Mouse (Mus musculus) midbrain, embryonic 14.5 days (tissue): ENCODE measurements around the gene Cyp2t4. TPM values are rescaled to one million over a fixed set of nuclear protein-coding genes. Genes with fewer than 3 reads are reported as not detected.
A peak's percentile ranks its signal among the peaks of the same experiment; 100 is the strongest.

ENCODE experiments used
- ATAC-seq: fragments of 200-750 bp; cut with Nextera tagmentation; 2 replicates; pipeline ENCODE4 v1.8.0; 2017; ENCODE audit warnings: moderate number of reproducible peaks, moderate library complexity; ENCODE audit not compliant: low FRiP score, low TSS enrichment
- DNase-seq: peaks from one replicate; pipeline ENCODE4 v3.0.0-alpha.2; 2015
- H3K27ac ChIP-seq: fragments of 300-500 bp; sonication (generic); replicated peaks from 2 replicates; pipeline ENCODE4 v1.5.1; 2014; ENCODE audit warnings: mild to moderate bottlenecking, low read depth, low read length, moderate library complexity
- H3K27me3 ChIP-seq: fragments of 300-500 bp; sonication (generic); 2 replicates; pipeline ENCODE4 v1.6.1; 2014; ENCODE audit warnings: low read length, control low read depth, mixed read lengths; ENCODE audit not compliant: control insufficient read depth, insufficient read depth
- H3K36me3 ChIP-seq: fragments of 300-500 bp; sonication (generic); 2 replicates; pipeline ENCODE4 v1.6.1; 2014; ENCODE audit warnings: low read length, control low read depth; ENCODE audit not compliant: control insufficient read depth, insufficient read depth
- H3K4me1 ChIP-seq: fragments of 300-500 bp; sonication (generic); 2 replicates; pipeline ENCODE4 v1.6.1; 2014; ENCODE audit warnings: mild to moderate bottlenecking, antibody characterized with exemption, low read length, control low read depth; ENCODE audit not compliant: control insufficient read depth, insufficient read depth
- H3K4me2 ChIP-seq: fragments of 300-500 bp; sonication (generic); 2 replicates; pipeline ENCODE4 v1.6.1; 2014; ENCODE audit warnings: mild to moderate bottlenecking, low read length, moderate library complexity
- H3K4me3 ChIP-seq: fragments of 300-500 bp; sonication (generic); replicated peaks from 2 replicates; pipeline ENCODE4 v1.5.1; 2014; ENCODE audit warnings: low read depth, low read length
- H3K9ac ChIP-seq: fragments of 300-500 bp; sonication (generic); replicated peaks from 2 replicates; pipeline ENCODE4 v1.6.1; 2014; ENCODE audit warnings: mild to moderate bottlenecking, low read length, moderate library complexity
- H3K9me3 ChIP-seq: fragments of 300-500 bp; sonication (generic); 2 replicates; pipeline ENCODE4 v1.6.1; 2016; ENCODE audit warnings: low read length, control low read depth, mixed read lengths; ENCODE audit not compliant: control insufficient read depth
- WGBS: fragments of 180-500 bp; shearing (Covaris S2); extraction: QIAGEN DNeasy Blood & Tissue Kit; methylation state at CpG from one replicate; pipeline ENCODE4 v1.1.7; 2014; 5-methylcytosine and 5-hydroxymethylcytosine counted together
- polyA plus RNA-seq: library from polyadenylated mRNA; unstranded; fragments of >200 nt; fragmentation: Nextera tagmentation; extraction: Ambion mirVana; gene quantifications from 2 replicates; pipeline ENCODE4 v1.2.1, GENCODE M21; 2014

Cyp2t4 gene
- polyA plus RNA-seq, 1 experiment from 2014 or later, result 0.18 TPM

DNA sequence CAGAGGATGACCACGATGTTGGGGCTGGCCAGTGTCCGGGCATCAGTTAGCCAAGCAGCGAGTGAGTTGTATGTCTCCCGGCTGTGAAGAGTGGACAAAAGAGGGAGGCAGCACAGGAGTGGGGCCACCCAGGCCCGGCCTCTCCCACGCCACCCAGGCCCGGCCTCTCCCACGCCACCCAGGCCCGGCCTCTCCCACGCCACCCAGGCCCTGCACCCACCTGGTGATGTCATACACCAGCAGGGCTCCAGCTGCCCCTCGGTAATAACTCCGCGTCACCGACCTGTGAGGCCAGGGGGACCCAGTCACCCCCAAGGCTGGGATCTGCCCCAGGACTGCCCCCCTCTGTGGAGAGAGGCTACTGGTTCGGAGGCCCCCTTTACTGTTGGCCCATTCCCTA, 21.0 kb downstream of the Cyp2t4 start:
- Histone ChIP-seq H3K27ac (no peak overlapping the region), H3K4me3 (no peak overlapping the region), H3K36me3 (peaks cover 45% of the 10 kb centered on the region), H3K9ac (no peak overlapping the region), H3K9me3 (no peaks in the 10 kb centered on the region), H3K27me3 (no peaks in the 10 kb centered on the region), H3K4me2 (no peak overlapping the region), H3K4me1 (peaks cover 7% of the 10 kb centered on the region)
- DNase-seq (no peak), ATAC-seq (no peak)
- WGBS, result 93% methylated on average over 15 of the region's 15 CpGs

DNA sequence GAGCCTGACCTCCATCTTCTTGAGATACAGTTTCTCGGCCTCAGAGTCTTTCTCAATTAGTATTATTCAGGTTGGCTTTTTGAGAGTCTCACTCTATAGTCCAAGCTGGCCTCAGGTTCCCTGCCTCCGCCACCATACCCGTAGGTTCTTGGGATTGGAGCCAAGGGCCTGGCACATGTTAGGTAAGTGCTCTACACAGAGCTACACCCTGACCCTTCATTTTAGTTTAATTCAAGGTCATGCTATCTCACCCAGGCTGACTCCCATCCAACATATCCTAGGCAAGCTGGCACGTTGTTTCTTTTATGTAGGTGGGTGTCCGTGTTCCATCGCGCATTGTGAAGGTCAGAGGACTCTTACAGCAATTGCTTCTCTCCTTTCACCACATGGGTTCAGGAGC, 21.4 kb downstream of the Cyp2t4 start:
- no peak for ATAC-seq
- H3K27me3 ChIP-seq, result no peaks in the 10 kb centered on the region
- H3K4me2 ChIP-seq, result no peak overlapping the region
- H3K4me3 ChIP-seq, result no peak overlapping the region
- DNase-seq, result no peak
- no peak overlapping the region for H3K27ac ChIP-seq
- no peak overlapping the region for H3K9ac ChIP-seq
- WGBS, result 94% methylated on average over 7 of the region's 7 CpGs
- no peaks in the 10 kb centered on the region for H3K9me3 ChIP-seq
- H3K36me3 ChIP-seq, result peaks cover 45% of the 10 kb centered on the region
- H3K4me1 ChIP-seq, result peaks cover 11% of the 10 kb centered on the region

DNA sequence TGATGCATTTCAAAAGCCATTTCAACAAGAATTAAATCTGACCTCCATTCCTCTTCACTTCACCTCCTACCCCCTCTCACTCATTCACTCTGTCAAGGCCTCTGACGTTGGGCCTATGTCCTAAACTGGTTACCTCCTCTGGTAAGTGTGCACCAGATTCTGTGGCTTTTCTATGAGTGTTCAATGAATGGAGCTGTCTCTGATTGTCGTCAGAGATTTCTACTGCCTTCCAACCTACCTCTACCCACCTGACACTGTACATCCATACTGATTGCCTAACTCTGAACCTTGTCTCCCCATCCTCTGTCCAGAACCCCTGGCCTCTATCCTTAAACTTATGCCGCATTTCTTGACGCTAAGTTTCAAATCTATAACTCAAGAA, 24.4 kb downstream of the Cyp2t4 start:
- 21% methylated on average over 4 of the region's 4 CpGs for WGBS

DNA sequence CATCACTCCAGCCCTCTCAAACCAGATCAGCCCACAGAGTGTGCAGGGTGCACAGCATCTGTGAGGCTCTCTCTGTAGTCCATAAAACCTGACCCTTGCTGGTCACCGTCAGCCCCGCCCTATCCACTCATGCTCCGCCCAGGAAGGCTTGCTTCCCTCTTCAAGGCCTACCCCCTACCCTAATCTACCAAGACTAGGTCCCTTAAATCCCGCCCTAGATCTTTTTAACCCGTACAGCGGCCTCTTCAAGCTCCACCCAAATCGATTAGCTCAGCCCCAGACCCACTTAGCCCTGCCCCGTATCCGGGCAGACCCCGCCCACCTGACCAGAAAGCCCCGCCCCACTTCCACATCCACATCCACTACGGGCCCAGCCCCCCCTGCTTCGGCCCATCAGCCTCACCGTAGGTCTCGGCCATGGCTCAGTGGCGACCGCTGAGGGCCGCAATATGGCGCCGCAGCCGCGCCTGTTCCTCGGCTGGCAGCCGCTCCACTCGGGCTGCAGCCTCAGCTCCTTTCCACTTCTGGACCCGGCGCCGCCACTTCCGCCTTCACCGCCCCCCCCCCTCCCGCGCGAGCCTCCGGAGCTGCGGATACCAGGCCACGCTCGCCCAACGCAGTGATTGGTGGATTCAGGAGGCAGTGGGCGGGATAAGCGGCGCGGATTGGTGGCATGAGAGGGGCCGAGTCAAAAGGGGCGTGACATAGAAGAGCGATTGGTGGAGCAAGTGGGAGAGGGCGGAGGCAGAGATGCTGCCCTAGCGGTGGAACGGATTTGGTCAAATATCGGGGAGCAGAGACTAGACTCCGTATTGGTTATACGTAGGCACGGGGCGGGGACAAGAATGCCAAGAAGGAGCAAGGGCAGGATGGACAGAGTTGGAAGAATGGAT, 25.1 kb downstream of the Cyp2t4 start, which contains the start of gene Rab4b:
Gene Rab4b (minus strand): TSS at position 573 of the 893 bp plus-strand sequence.
- H3K9me3 ChIP-seq, result no peaks in the 10 kb centered on the region
- peak within 1 kb of the TSS; percentile 58 for H3K4me3 ChIP-seq
- ATAC-seq (peak; percentile 99), DNase-seq (peak; percentile 99)
- WGBS, result under 1% methylated on average over 53 of the region's 53 CpGs
- H3K9ac ChIP-seq, result peak within 1 kb of the TSS; percentile 47
- H3K4me1 ChIP-seq, result peaks cover 14% of the 10 kb centered on the region
- H3K27me3 ChIP-seq, result no peaks in the 10 kb centered on the region
- peaks cover 19% of the 10 kb centered on the region for H3K36me3 ChIP-seq
- H3K4me2 ChIP-seq, result peak within 1 kb of the TSS; percentile 57
- H3K27ac ChIP-seq, result peak within 1 kb of the TSS; percentile 85

More for the DNA sequence above, 24.4 kb downstream of the Cyp2t4 start:
- H3K27ac ChIP-seq, result peak overlapping the region; percentile 85
- H3K9ac ChIP-seq, result peak overlapping the region; percentile 47
- no peak for DNase-seq
- H3K9me3 ChIP-seq, result no peaks in the 10 kb centered on the region
- peak overlapping the region; percentile 57 for H3K4me2 ChIP-seq
- ATAC-seq, result 0 out of 2 replicates have a peak, but pooled peaks have one; percentile 0
- peaks cover 14% of the 10 kb centered on the region for H3K4me1 ChIP-seq
- no peaks in the 10 kb centered on the region for H3K27me3 ChIP-seq
- peak overlapping the region; percentile 58 for H3K4me3 ChIP-seq
- H3K36me3 ChIP-seq, result peaks cover 25% of the 10 kb centered on the region

DNA sequence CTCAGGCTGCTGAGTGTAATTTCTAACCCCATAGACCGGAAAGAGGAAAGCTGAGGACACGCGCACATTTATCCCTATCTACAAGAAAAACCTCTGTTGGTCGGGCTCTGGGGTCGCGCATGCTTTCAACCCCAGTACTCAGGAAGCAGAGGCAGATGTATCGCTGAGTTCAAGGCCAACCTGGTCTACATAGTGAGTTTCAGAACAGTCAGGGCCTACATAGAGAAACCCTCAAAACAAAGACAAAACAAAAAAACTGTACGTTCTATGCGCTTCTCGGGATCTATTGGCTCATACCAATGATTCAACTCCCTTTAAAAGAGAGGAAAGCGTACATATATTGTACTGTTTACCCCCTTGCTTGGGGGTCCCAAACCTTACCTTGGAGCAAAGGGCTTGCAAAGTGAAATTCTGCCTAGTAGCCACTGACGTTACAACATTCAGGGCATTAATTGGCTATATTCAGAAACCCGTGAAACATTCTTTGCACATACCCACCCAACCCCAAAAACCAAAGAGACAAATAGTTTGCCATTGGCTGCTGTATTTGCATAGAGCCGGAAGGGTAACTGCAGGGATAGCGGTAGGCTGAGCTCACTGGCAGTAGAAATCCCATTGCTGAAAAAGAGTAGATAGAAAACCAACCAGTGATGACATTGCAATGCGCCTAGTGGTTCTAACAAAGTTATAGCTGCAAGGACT, 25.9 kb downstream of the Cyp2t4 start:
- 0 out of 2 replicates have a peak overlapping the region, but pooled peaks have one; percentile 32 for H3K9ac ChIP-seq
- ATAC-seq (peak; percentile 6; the same call in 1 of the 2 replicates), DNase-seq (no peak)
- peak overlapping the region; percentile 51 for H3K4me2 ChIP-seq
- H3K4me1 ChIP-seq, result peaks cover 14% of the 10 kb centered on the region
- H3K9me3 ChIP-seq, result no peaks in the 10 kb centered on the region
- peaks cover 16% of the 10 kb centered on the region for H3K36me3 ChIP-seq
- peak overlapping the region; percentile 58 for H3K4me3 ChIP-seq
- 46% methylated on average over 16 of the region's 16 CpGs for WGBS
- H3K27me3 ChIP-seq, result no peaks in the 10 kb centered on the region
- H3K27ac ChIP-seq, result peak overlapping the region; percentile 82

DNA sequence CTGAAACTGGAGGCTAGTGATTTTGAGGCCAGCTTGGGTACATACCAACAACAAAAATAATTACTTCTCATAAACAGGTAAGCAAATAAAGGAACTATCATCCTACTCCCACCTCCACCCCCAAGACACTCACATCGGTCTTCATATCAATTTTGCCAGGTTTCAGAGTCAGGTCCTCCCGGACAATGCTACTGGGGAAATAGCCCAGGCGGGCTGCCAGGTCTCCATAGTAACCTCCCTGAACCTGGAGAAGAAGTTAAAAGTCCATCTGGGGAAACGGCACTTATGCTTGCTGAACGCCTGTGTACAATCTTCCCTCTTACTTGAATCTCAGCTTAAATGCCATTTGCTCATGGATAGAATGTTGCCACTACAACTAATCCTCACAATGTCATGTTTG, 26.5 kb downstream of the Cyp2t4 start:
- DNase-seq (peak; percentile 56), ATAC-seq (no peak)
- Histone ChIP-seq H3K4me2 (0 out of 2 replicates have a peak overlapping the region, but pooled peaks have one; percentile 4), H3K4me1 (peaks cover 14% of the 10 kb centered on the region), H3K9me3 (no peaks in the 10 kb centered on the region), H3K27me3 (no peaks in the 10 kb centered on the region), H3K27ac (peak overlapping the region; percentile 82), H3K36me3 (peaks cover 18% of the 10 kb centered on the region), H3K9ac (no peak overlapping the region), H3K4me3 (no peak overlapping the region)
- WGBS, result 38% methylated on average over 5 of the region's 5 CpGs

DNA sequence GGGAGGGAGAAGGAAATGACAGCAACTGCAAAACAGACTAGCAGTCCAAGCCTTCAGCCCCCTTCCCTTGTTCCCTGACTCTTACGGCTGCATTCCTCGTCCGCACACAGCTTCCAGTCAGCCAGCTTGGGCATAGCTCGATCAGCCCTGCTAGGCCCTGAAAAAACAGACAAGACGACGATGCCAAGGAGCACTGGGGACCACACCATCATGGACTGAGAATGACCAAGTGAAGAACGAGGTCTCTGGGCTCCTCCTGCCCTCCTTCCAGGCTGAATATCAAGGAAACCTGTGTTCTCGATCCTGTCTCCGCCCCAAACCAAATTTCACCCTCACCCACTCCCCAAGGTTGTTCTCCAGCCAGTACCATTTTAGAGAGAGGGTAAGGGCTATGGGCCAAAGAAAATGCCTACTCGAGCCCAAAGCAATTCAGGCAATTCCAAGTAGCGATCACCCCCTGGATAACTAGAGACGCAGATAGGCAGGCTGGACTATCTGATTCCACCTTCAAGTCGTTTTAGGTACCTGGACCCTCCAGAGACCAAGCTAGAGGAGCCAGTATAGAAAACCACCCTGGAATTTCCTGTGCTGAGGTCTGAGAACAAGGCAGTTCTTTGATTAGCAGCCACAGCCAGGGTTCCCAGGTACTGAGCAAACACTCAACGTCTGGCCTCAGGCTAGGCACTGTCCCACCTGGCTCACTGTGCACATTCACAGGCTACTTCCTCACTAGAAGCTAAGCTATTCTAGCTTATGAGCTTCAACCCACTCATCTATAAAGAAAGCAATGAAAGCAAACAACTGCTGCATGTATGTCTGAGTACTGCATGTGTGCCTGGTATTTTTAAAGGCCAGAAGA, 27.6 kb downstream of the Cyp2t4 start, which contains the start of the genes Gm21983 and Mia:
Gene Gm21983 (minus strand): TSS at position 250 of the 859 bp plus-strand sequence.
Gene Mia (minus strand): TSS at position 321 of the 859 bp plus-strand sequence.
- no peak for ATAC-seq
- Histone ChIP-seq H3K9ac (no peak within 1 kb of the TSS), H3K27me3 (no peaks in the 10 kb centered on the region), H3K4me1 (peaks cover 14% of the 10 kb centered on the region), H3K27ac (peak within 1 kb of the TSS; percentile 82), H3K9me3 (no peaks in the 10 kb centered on the region), H3K4me3 (no peak within 1 kb of the TSS), H3K4me2 (0 out of 2 replicates have a peak within 1 kb of the TSS, but pooled peaks have one; percentile 4), H3K36me3 (peaks cover 21% of the 10 kb centered on the region)
- WGBS, result 71% methylated on average over 14 of the region's 14 CpGs
- DNase-seq, result no peak

DNA sequence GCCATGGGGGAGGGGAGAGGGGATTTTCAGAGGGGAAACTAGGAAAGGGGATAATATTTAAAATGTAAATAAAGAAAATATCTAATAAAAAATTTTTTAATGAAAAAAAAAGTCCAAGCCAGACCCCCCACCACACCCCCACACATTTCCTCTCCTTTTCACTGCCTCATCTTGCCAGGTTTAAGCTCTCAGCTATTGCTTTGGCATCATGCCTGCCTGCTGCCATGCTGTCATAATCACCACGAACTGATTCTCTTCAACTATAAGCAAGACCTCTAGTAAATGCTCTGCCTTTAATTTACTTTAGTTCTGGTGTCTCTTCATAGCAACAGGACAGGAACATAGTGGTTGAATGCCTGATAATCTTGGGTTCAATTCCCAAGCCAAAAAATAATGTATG, 29.0 kb downstream of the Cyp2t4 start:
- ATAC-seq (no peak), DNase-seq (no peak)
- Histone ChIP-seq H3K36me3 (peaks cover 34% of the 10 kb centered on the region), H3K9ac (no peak overlapping the region), H3K27me3 (no peaks in the 10 kb centered on the region), H3K4me2 (no peak overlapping the region), H3K4me3 (no peak overlapping the region), H3K9me3 (no peaks in the 10 kb centered on the region), H3K27ac (no peak overlapping the region), H3K4me1 (peaks cover 14% of the 10 kb centered on the region)
- WGBS, result 84% methylated on average over 1 of the region's 1 CpGs
